Comparison of ENCODE assay signal across 17 mouse cellular contexts in genomic region chr6:77511805-77512204, GRCm38 (mm10).
DNase-seq lines count a peak whose midpoint lies in the region; ATAC-seq lines count a peak whose summit lies in the region.
"Had no signal": no experiment of that assay in that cellular context is flagged by ENCODE, and none has a peak within 500 bp of the region (broad histone marks: within the 10 kb centered on the region; RNA-seq: fewer than 3 reads in every experiment).

No protein-coding gene starts in this region.

- ATAC-seq in forebrain, embryonic 13.5 days: peak; percentile 48; the same call in 1 of the 2 replicates
- ATAC-seq in forebrain, embryonic 16.5 days: no peak
- peak; percentile 76 for ATAC-seq in hindbrain, embryonic 16.5 days
- ATAC-seq: liver, postnatal 0 days; midbrain, embryonic 15.5 days; Patski had no signal

- WGBS in forebrain, embryonic 13.5 days: 1% methylated on average over 5 of the region's 5 CpGs
- 3% methylated on average over 5 of the region's 5 CpGs for WGBS in forebrain, embryonic 16.5 days
- WGBS in hindbrain, embryonic 16.5 days: 6% methylated on average over 5 of the region's 5 CpGs

- H3K4me3 ChIP-seq in forebrain, embryonic 13.5 days: no peak overlapping the region
- H3K4me3 ChIP-seq in forebrain, embryonic 16.5 days (replicated peaks; ENCODE audit: low read length): no peak overlapping the region
- H3K4me3 ChIP-seq in hindbrain, embryonic 16.5 days (ENCODE audit: low read length): no peak overlapping the region
- H3K4me3 ChIP-seq: limb, embryonic 15.5 days; midbrain, embryonic 15.5 days had no signal

- intact Hi-C loops in left cerebral cortex, postnatal 4 days (cut with DNase I): no loop called here
- intact Hi-C loops in left cerebral cortex, postnatal 14 days (cut with DNase I): no loop called here

- no peaks in the 10 kb centered on the region for H3K9me3 ChIP-seq in forebrain, embryonic 13.5 days (replicated peaks)
- no peaks in the 10 kb centered on the region for H3K9me3 ChIP-seq in forebrain, embryonic 16.5 days (ENCODE audit: control insufficient read depth, low read length)
- H3K9me3 ChIP-seq in hindbrain, embryonic 16.5 days (ENCODE audit: control insufficient read depth, low read length): no peaks in the 10 kb centered on the region
- H3K9me3 ChIP-seq: limb, embryonic 15.5 days; midbrain, embryonic 15.5 days had no signal

- H3K36me3 ChIP-seq in forebrain, embryonic 13.5 days (ENCODE audit: poor library complexity, severe bottlenecking): no peaks in the 10 kb centered on the region
- H3K36me3 ChIP-seq in forebrain, embryonic 16.5 days (ENCODE audit: control insufficient read depth, insufficient read depth): no peaks in the 10 kb centered on the region
- H3K36me3 ChIP-seq in hindbrain, embryonic 16.5 days (ENCODE audit: control insufficient read depth, insufficient read depth, low read length): no peaks in the 10 kb centered on the region
- H3K36me3 ChIP-seq: limb, embryonic 15.5 days; midbrain, embryonic 15.5 days had no signal

- no peak overlapping the region for H3K9ac ChIP-seq in forebrain, embryonic 13.5 days
- no peak overlapping the region for H3K9ac ChIP-seq in forebrain, embryonic 16.5 days (replicated peaks; ENCODE audit: low read depth, low read length)
- no peak overlapping the region for H3K9ac ChIP-seq in hindbrain, embryonic 16.5 days (ENCODE audit: low read depth, low read length)
- H3K9ac ChIP-seq: limb, embryonic 15.5 days; liver, postnatal 0 days; midbrain, embryonic 15.5 days had no signal

- no peak overlapping the region for H3K4me2 ChIP-seq in forebrain, embryonic 13.5 days
- no peak overlapping the region for H3K4me2 ChIP-seq in forebrain, embryonic 16.5 days (ENCODE audit: low read length)
- H3K4me2 ChIP-seq in hindbrain, embryonic 16.5 days (ENCODE audit: low read length): no peak overlapping the region; the same call in 1 of the 2 replicates
- H3K4me2 ChIP-seq: limb, embryonic 15.5 days; midbrain, embryonic 15.5 days had no signal

- H3K4me1 ChIP-seq in forebrain, embryonic 13.5 days: peaks cover 19% of the 10 kb centered on the region
- peaks cover 4% of the 10 kb centered on the region; the same call in 1 of the 2 replicates for H3K4me1 ChIP-seq in forebrain, embryonic 16.5 days (replicated peaks; ENCODE audit: control insufficient read depth, insufficient read depth, low read length)
- H3K4me1 ChIP-seq in hindbrain, embryonic 16.5 days (ENCODE audit: control insufficient read depth, insufficient read depth, low read depth, low read length): peaks cover 16% of the 10 kb centered on the region
- H3K4me1 ChIP-seq: limb, embryonic 15.5 days had no signal

- no peaks in the 10 kb centered on the region for H3K27me3 ChIP-seq in forebrain, embryonic 13.5 days
- H3K27me3 ChIP-seq in forebrain, embryonic 16.5 days (replicated peaks; ENCODE audit: control insufficient read depth, insufficient read depth, low read length): no peaks in the 10 kb centered on the region
- no peaks in the 10 kb centered on the region for H3K27me3 ChIP-seq in hindbrain, embryonic 16.5 days (replicated peaks; ENCODE audit: control insufficient read depth, insufficient read depth, low read length)
- H3K27me3 ChIP-seq: limb, embryonic 15.5 days; midbrain, embryonic 15.5 days; Patski had no signal

- peak; percentile 2 for DNase-seq in left cerebral cortex, postnatal 4 days
- DNase-seq in left cerebral cortex, postnatal 14 days (ENCODE audit: low spot score in 2 of 2): no peak
- peak; percentile 35 for DNase-seq in retina, embryonic 14.5 days (ENCODE audit: low spot score)
- DNase-seq in frontal cortex, postnatal 36 days (ENCODE audit: low spot score in 2 of 2): no peak
- no peak for DNase-seq in spleen, postnatal 14 days (ENCODE audit: low spot score in 2 of 2)
- DNase-seq: cerebellum, adult 18-20 months; heart, adult 11 months; kidney, adult 8-10 months; liver, postnatal 0 days; right cerebral cortex, postnatal 14 days; thymus, postnatal 4 days had no signal

- no peak overlapping the region for H3K27ac ChIP-seq in forebrain, embryonic 13.5 days
- H3K27ac ChIP-seq in forebrain, embryonic 16.5 days (ENCODE audit: low read length): no peak overlapping the region
- no peak overlapping the region for H3K27ac ChIP-seq in hindbrain, embryonic 16.5 days (ENCODE audit: low read depth, low read length)
- H3K27ac ChIP-seq: limb, embryonic 15.5 days had no signal

Comparison
In these comparisons a context has a peak if more than half of its experiments do, and no peak if none do; other contexts are left out.
1. DNase-seq: peak in left cerebral cortex, postnatal 4 days (single experiment) and retina, embryonic 14.5 days (single experiment); none in left cerebral cortex, postnatal 14 days (0 of 2), frontal cortex, postnatal 36 days (0 of 2) and spleen, postnatal 14 days (0 of 2).